Mouse (Mus musculus) heart, postnatal 36 days (tissue): Measurements from ENCODE around the gene Gm11116. TPM values are rescaled to one million over a fixed set of nuclear protein-coding genes. Genes with fewer than 3 reads are reported as not detected.
"Not testable (repeated sequence)": the region's sequence is repeated elsewhere in the genome, so short reads cannot be mapped to it uniquely, and the experiment has no call there.

Experiments
- DNase-seq, 2 experiments: peaks; one replicate each; pipeline ENCODE4 v3.0.0; 2021 to 2022
- intact Hi-C: fragments of 180-260 bp; cut with DNase I; formaldehyde crosslinking; loops from one replicate; pipeline ENCODE4 v1.15.1; 2025
- total RNA-seq, 2 experiments: library from RNA; stranded (reverse); gene quantifications; 2 replicates each; pipeline ENCODE4 v1.2.3; 2021

Gene Gm11116
- total RNA-seq = not detected

DNA sequence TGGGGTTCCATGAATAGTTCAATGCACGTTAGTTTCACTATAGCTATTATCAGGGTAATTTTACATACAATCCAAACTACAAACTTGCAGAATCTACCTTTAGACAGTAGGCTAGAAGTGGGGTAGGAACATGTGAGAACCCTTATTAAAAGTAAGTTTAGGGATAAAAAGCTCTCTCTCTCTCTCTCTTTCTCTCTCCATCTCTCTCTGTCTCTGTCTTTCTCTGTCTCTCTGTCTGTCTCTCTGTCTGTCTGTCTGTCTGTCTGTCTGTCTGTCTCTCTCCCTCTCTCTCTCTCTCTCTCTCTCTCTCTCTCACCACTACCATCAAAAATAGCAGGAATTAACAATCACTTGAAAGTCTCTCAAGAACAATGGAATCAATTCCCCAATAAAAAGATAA lies at the start of gene Gm11116:
Gm11116 (minus strand) TSS at position 101 of the 400 bp plus-strand sequence.
- intact Hi-C loops = no loop called here
- DNase-seq = no peak

DNA sequence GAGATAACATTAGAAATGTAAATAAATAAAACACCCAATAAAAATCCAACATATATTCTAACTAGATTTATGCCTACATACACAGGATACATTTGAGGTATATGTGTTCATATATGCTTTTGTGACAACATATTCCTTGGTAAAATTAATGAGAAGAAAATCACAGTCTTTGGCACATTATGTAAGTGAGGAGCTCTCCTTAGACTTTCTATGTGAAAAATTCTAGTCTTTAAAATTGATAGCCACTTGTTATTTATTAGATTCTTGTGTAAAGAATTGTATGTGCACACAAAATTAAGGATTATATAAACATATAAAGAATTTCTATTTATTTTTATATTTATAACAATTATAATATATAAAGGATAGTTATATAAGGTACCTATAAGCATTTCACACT lies 42.7 kb upstream of the Gm11116 start, which contains the start of gene Gm11115:
Gm11115 (minus strand) TSS at position 101 of the 400 bp plus-strand sequence.
- intact Hi-C loops = no loop called here
- DNase-seq = no peak

DNA sequence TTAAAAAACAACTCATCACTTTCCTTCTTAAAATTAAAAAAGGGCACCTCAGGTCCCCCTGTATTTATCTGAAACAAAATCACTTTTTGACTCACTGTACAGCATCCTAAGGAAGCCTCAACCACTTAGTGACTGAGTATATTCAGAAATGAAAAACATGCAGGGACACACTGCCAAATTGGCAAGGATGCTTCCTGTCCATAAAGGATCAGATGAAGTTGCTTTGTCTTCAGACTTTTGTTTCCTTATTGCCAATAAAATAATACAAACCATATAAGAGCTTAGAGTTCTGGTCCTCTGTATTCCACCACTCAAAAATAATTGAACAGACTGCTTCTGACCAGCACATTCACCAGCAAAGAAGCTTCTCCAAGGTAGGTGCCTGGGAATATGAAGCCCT lies 25.1 kb downstream of the Gm11116 start, which contains the start of gene Smr2:
Smr2 (plus strand) TSS at position 301 of the 400 bp plus-strand sequence.
- intact Hi-C loops = not testable (repeated sequence)

More for the DNA sequence above, 25.1 kb downstream of the Gm11116 start, which contains the start of gene Smr2:
- not testable (repeated sequence) for DNase-seq

Other genes with a start within 250 kb of the Gm11116 start
- not detected for gene Odam, start 226.5 kb downstream of the Gm11116 start, total RNA-seq
- gene Csn3, start 186.0 kb downstream of the Gm11116 start, total RNA-seq = not detected
- not detected for gene 2310003L06Rik, start 142.1 kb downstream of the Gm11116 start, total RNA-seq
- not detected for gene Gm28434, start 142.0 kb downstream of the Gm11116 start, total RNA-seq
- gene Cabs1, start 132.1 kb downstream of the Gm11116 start, total RNA-seq = not detected
- gene Smr3a, start 109.0 kb downstream of the Gm11116 start, total RNA-seq = not detected
- not detected for gene Smr2, start 25.0 kb downstream of the Gm11116 start, total RNA-seq
- not detected for gene Gm11115, start 42.6 kb upstream of the Gm11116 start, total RNA-seq
- gene Gm7714, start 157.4 kb upstream of the Gm11116 start, total RNA-seq = not detected
- gene Prol1, start 205.8 kb upstream of the Gm11116 start, total RNA-seq = not detected